Mouse (Mus musculus): ENCODE measurements around the gene Mpv17l2.

GRCm38 (mm10) chr8:70729808-70730475 is 30.8 kb downstream of the Mpv17l2 start:
- TF ChIP-seq CTCF (IDR thresholded peaks at IDR 0.05) (peak; percentile 56), EP300 (IDR thresholded peaks at IDR 0.05) (no peak)
